Mouse (Mus musculus) erythroblast, adult 5-6 weeks (primary cell): ENCODE data around the gene Ccdc190. TPM values are rescaled to one million over a fixed set of nuclear protein-coding genes. Genes with fewer than 3 reads are reported as not detected.

ENCODE experiments used
- ATAC-seq: replicated peaks from 2 replicates; pipeline ENCODE4 v1.8.0; 2016; ENCODE audit warnings: moderate number of reproducible peaks, mild to moderate bottlenecking, moderate TSS enrichment, inconsistent platforms; ENCODE audit not compliant: poor library complexity, low FRiP score, severe bottlenecking
- total RNA-seq, 2 experiments: library from RNA; stranded (forward) in 1 of 2; stranded (reverse) in 1 of 2; fragments of 150-400 nt in 1 of 2; fragments of 200-764, 138-1000 nt in 1 of 2; gene quantifications; 2 replicates each; pipeline versions ENCODE4 v1.2.3 to v1.2.4; 2015 to 2017; ENCODE audit warnings: low replicate concordance in 2 of 2

Ccdc190 gene
- total RNA-seq (2015; ENCODE audit: low replicate concordance): not detected in 2 replicates
- total RNA-seq (2017; ENCODE audit: low replicate concordance): not detected in 2 replicates

DNA sequence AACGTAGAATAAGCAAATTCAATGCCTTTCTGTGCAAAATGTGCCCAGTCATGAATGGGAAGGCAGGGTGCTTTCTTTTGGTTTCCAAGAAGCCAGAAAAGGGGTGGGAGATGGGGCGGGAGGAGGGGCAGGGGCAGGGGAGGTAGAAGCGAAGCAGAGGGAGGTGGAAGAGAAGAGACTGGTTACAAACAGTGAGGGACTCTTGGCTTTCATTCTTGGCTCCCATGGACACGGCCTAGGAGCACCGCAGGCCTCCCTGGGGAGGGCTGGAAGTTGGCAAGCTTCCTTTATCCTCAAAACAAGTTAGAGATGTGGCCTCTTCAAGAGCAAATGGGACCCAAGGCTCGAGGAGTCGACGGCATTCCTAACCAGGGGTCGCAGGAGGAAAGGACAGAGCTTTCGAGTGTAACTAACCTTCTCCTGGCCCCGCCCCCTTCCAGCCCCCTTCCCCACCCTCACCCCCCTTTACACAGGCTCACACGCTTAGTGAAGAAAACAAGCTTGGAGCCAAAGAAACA lies at the start of gene Ccdc190:
Gene Ccdc190, plus strand, starts transcription at position 195 of the 518 bp plus-strand sequence.
- no peak for ATAC-seq

DNA sequence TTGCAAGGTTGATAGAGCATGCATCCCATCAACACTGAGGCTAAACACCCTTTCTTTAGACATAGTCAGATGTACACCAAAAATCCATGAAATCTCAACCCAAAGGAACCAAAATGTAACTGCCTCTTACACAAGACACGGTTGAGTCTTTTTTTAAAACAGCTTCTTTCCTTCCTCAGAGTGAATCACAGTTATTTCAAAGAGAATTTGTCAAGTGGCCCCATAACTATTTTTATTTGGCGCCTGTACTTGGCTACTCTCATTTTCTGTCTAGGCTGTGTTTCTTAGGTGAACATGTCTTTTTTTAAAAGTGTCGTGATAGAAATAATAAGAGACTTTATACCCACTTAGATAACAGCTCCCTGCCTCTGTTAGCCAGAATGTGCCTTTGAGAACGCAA lies 49.4 kb upstream of the Ccdc190 start:
- ATAC-seq: no peak

- no peak for ATAC-seq
These were observed 48.3 kb upstream of the Ccdc190 start for GRCm38 (mm10) chr1:169880181-169880580.

DNA sequence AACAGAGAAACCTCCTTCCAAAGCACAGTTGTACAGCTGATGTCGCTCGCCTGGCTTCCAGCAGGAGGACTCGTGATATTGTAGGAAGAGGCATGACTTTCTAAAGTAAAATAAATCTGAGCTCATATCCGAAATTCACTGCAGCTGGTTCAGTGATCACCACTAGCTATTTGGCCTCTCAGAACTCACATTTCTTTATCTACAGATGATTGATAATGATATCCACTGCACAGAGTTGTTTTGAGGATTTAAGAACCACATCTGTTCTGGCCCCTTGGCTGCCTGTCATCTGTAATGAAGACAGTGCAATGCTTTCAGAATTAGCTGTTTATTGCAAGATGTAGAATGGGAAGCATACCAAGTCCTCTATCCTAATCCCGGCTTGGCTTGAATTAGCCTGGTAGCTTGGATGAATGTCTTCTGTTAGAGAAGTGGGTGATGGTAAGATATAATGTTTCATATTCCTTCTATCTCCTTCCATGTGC lies 45.3 kb upstream of the Ccdc190 start:
- no peak for ATAC-seq

- no peak for ATAC-seq
These were observed 39.2 kb upstream of the Ccdc190 start for GRCm38 (mm10) chr1:169889250-169889649.

GRCm38 (mm10) chr1:169893976-169894375 lies 34.5 kb upstream of the Ccdc190 start:
- no peak for ATAC-seq

- ATAC-seq: no peak
These were observed 32.8 kb upstream of the Ccdc190 start for GRCm38 (mm10) chr1:169895686-169896085.

DNA sequence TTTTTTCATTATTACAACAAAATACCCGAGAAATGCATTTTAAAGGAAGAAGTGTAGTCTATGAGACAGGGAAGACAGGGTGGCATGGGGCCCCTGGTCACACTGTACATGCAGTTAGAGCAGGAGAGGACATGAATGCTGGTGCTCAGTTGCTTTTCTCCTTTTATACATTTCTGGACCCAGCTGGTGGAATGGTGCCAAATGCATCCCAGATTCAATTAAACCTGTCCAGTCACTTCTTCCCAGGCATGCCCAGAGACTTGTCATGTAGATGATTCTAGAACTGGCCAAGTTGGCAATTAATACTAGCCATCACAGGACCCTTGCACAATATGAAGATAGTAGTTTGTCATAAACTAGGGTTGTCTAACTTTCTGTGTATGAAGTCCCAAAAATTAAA lies 30.5 kb upstream of the Ccdc190 start:
- no peak for ATAC-seq

DNA sequence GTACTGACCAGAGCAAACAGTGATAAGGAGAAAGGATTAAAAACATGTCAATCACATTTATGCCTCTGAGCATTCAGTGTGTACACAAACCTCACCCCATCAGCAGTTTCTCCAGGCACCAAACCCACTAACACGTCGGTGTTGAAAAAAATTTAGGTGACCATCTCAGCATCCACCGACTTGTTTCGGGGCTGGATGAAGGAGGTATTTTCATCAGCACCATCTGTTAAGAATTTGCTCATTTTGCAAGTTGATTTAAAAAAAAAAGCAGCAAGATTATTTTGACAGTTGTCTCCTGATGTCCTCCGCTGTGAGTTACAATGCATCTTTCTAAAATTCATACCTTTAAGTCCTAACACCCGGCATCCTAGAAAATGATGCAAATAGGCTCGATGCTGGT lies 29.8 kb upstream of the Ccdc190 start:
- no peak for ATAC-seq

- ATAC-seq: no peak
These were observed 27.6 kb upstream of the Ccdc190 start for GRCm38 (mm10) chr1:169900771-169901336.

GRCm38 (mm10) chr1:169909163-169909562 lies 19.3 kb upstream of the Ccdc190 start:
- ATAC-seq: no peak

DNA sequence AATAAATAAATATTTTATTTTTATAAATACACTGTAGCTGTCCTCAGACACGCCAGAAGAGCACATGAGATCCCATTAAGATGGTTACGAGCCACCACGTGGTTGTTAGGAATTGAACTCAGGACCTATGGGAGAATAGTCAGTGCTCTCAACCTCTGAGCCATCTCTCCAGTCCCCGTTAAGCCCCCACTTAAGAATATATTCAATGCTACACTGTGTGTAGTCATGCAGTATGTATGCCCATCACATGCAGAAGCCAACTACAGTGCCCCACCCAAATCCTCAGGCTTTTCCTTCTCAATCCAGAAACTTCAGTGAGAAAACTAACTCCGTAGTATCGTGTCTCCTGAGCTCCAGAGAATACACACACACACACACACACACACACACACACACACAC lies 18.8 kb upstream of the Ccdc190 start:
- no peak for ATAC-seq

DNA sequence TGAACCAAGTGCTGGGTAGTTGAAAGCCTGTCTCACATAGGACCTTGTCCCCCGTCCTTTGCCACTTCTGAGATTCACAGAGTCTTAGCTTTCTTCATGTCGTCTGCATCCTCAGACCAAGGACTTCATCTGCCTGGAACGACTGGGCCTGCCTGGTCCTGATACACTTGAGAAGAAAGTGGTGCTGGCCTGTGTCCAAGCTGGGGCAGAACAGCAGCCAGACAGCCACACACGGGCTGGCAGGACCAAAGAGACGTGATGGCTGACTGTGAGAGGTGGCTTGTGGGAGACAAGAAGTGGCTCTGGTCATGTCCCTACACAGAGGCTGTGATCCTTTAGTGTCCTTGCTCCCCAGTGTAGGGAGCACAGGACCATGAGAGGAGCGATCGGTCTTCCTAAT lies 17.7 kb upstream of the Ccdc190 start:
- no peak for ATAC-seq

DNA sequence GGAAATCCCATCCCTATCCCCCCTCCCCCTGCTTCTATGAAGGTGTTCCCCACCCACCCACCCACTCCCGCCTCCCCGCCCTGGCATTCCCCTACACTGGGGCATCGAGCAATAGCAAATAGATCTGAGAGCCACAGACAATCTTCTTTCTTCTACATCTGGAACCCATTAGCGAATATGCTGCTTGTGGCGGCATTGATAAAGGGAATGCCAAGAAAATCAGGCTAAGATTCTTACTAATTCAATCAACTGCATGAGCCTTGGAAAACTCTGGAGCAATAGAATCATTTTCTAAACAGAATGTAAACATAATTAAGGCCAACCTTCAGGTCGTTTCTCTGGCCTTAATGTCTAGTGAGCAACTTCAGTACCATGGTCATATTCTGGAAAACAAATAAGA lies 16.9 kb upstream of the Ccdc190 start:
- no peak for ATAC-seq

GRCm38 (mm10) chr1:169916659-169917058 lies 11.8 kb upstream of the Ccdc190 start:
- ATAC-seq: no peak

DNA sequence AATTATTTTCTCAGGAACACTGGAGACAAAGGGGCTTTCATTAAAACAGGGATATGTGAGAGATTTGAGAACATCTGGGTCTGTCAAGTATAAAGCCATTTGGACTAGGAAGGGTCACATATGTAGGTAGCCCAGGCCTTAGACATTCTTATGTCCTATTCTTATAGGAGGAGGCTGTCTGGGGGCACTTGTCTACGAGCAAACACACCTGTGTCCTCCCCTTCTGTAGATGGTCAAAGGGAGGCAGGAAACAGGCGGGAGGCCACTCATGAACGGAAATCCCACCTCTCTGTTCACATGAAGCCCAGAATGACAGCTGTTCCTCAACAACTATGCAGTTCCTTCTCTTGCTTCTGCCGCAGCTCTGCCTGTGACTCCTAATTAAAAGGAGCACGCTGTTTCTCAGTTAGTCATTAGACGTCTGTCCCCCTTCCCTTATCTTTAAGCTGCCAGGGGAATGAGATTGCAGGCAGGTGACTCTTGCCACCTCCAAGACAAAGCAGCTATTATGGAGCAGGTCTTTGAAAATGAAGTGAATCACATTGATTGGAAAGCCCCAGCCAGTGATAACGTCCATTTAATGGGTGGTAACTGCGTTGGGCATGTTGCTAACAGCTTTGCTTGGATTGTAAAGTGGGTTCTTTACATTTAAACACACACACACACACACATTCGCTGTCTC lies 11.2 kb upstream of the Ccdc190 start:
- no peak for ATAC-seq

GRCm38 (mm10) chr1:169917998-169918397 lies 10.4 kb upstream of the Ccdc190 start:
- ATAC-seq: no peak

DNA sequence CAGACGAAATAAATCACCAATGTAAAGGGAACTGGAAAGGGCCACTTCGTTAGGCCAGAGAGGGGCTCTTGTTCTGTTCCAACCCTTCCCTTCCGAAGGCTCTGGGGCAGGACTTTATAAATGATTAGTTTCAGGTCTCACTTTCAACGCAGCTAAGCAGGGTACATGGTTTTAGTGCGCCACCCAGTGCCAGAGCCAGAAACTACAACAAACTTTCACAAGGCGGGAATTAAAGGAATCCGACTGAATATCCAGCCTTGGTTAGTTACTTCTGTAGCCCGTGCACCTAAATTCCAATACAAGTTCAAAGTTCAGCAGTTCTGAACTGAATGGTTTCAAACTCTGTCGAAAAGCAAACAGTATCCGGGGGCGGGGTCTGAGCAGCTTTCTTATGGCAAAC lies 9.2 kb upstream of the Ccdc190 start:
- no peak for ATAC-seq

DNA sequence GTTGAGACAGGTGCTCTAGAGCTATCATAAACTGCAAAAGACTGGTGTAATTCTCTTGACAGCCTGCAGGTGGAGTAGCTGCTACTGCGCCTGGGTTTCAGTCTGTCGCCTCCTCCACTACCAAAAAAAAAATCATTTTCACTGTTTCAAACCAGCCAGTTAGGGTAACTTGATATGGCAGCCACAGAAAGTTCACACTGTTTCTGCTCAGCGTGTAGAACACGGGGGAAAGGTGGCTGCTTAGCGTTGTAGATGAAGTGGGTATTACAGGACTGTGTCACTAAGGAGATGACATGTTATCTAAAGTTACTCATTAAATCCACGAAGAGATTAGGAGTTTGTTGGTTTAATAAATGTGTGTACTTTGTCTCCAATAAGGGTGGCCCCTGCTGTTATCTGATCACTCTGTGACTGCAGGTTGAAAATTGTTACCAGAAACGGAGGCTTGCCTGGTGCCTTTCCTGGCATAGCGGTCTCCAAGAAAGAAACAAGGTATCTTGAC lies 6.7 kb upstream of the Ccdc190 start:
- ATAC-seq: no peak; the same call in 1 of the 2 replicates

DNA sequence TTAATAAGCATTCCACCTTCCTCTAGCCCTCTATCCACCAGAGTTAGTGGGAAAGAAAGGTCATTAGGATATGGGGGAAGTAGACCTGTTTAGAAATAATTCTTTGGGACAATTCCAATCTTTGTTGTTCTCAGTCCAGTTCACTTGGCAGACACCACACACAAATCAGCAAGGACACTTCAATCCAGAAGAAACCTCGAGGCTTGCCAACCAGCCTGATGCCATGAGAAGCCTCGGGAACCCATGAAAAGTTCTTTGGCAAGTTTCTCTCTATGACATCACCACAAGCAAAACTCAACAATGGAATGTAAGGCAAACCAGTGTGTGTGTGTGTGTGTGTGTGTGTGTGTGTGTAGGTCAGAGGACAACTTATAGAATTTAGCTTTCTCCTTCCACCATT lies 3.9 kb upstream of the Ccdc190 start:
- ATAC-seq: no peak

GRCm38 (mm10) chr1:169927753-169928369 lies 587 bp upstream of the Ccdc190 start:
- no peak for ATAC-seq
